Mouse (Mus musculus) forebrain, embryonic 11.5 days (tissue): ENCODE data around the gene Jup. TPM values are rescaled to one million over a fixed set of nuclear protein-coding genes. Genes with fewer than 3 reads are reported as not detected.

ENCODE experiments used
- ATAC-seq: fragments of 200-750 bp; cut with Nextera tagmentation; replicated peaks from 2 replicates; pipeline ENCODE4 v1.8.0; 2017; ENCODE audit warnings: moderate TSS enrichment; ENCODE audit not compliant: low FRiP score
- DNase-seq: peaks from one replicate; pipeline ENCODE4 v3.0.0-alpha.2; 2017; ENCODE audit warnings: low spot score
- H3K27ac ChIP-seq: fragments of 300-500 bp; sonication (generic); 2 replicates; pipeline ENCODE4 v1.5.1; 2014; ENCODE audit warnings: low read depth, low read length
- H3K27me3 ChIP-seq: fragments of 300-500 bp; sonication (generic); 2 replicates; pipeline ENCODE4 v1.6.1; 2014; ENCODE audit warnings: mild to moderate bottlenecking, low read length, mixed read lengths; ENCODE audit not compliant: control insufficient read depth, insufficient read depth
- H3K36me3 ChIP-seq: fragments of 300-500 bp; sonication (generic); 2 replicates; pipeline ENCODE4 v1.6.1; 2014; ENCODE audit warnings: mild to moderate bottlenecking, low read length, moderate library complexity, mixed read lengths; ENCODE audit not compliant: control insufficient read depth, insufficient read depth
- H3K4me1 ChIP-seq: fragments of 300-500 bp; sonication (generic); replicated peaks from 2 replicates; pipeline ENCODE4 v1.6.1; 2014; ENCODE audit warnings: low read length, mixed read lengths; ENCODE audit not compliant: control insufficient read depth, insufficient read depth
- H3K4me2 ChIP-seq: fragments of 300-500 bp; sonication (generic); 2 replicates; pipeline ENCODE4 v1.6.1; 2014; ENCODE audit warnings: low read depth, mild to moderate bottlenecking, low read length, moderate library complexity, mixed read lengths; ENCODE audit not compliant: severe bottlenecking
- H3K4me3 ChIP-seq: fragments of 300-500 bp; sonication (generic); 2 replicates; pipeline ENCODE4 v1.5.1; 2014; ENCODE audit warnings: low read depth, low read length
- H3K9ac ChIP-seq: fragments of 300-500 bp; sonication (generic); 2 replicates; pipeline ENCODE4 v1.6.1; 2014; ENCODE audit warnings: low read length
- H3K9me3 ChIP-seq: fragments of 300-500 bp; sonication (generic); 2 replicates; pipeline ENCODE4 v1.6.1; 2016; ENCODE audit warnings: low read length, mixed read lengths; ENCODE audit not compliant: control insufficient read depth
- WGBS: fragments of 180-500 bp; shearing (Covaris S2); extraction: QIAGEN DNeasy Blood & Tissue Kit; methylation state at CpG from one replicate; pipeline ENCODE4 v1.1.7; 2014; 5-methylcytosine and 5-hydroxymethylcytosine counted together
- polyA plus RNA-seq: library from polyadenylated mRNA; unstranded; fragments of >200 nt; fragmentation: Nextera tagmentation; extraction: Ambion mirVana; gene quantifications from 2 replicates; pipeline ENCODE4 v1.2.1, GENCODE M21; 2014

Jup gene
- polyA plus RNA-seq, 1 experiment from 2014 or later = 35.5 TPM

DNA sequence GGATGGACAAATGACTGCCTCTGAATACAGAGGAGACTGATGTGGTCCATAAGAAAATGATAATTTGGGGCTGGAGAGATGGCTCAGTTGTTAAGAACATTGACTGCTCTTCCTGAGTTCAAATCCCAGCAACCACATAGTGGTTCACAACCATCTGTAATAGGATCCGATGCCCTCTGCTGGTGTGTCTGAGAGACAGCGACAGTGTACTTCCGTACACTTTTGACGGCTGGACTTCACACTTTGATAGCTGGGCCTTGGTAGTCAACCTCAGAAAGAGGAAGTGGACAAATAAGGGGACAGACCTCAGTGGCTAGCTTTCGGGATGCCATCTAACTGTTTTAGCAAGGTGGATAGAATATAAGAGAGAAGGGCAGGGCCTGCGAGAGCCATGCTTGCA is 37.4 kb downstream of the Jup start:
- DNase-seq = no peak
- Histone ChIP-seq H3K9me3 (no peaks in the 10 kb centered on the region), H3K36me3 (no peaks in the 10 kb centered on the region), H3K27me3 (peaks cover 2% of the 10 kb centered on the region; the same call in 1 of the 2 replicates), H3K9ac (no peak overlapping the region), H3K27ac (no peak overlapping the region), H3K4me3 (no peak overlapping the region), H3K4me1 (no peaks in the 10 kb centered on the region; the same call in 1 of the 2 replicates), H3K4me2 (no peak overlapping the region)
- whole genome bisulfite sequencing = 74% methylated on average over 6 of the region's 6 CpGs
- no peak for ATAC-seq

DNA sequence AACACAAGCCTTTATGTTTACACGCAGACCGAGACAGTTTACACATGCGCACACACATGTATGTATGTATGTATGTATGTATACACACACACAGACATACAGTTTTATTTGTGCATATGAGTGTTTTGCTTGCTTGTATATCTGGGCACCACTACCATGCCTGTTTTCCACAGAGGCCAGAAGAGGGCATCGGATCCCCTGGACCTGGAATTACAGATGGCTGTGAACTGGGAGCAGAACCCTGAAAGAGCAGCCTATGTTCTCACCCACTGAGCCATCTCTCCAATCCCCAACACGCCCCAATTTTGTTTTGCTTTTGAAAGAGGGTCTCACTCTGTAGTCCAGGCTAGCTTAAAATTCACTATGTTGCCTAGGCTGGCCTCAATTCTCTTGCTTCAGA is 40.2 kb downstream of the Jup start:
- ATAC-seq = no peak
- no peak for DNase-seq
- Histone ChIP-seq H3K4me1 (no peaks in the 10 kb centered on the region), H3K9ac (no peak overlapping the region), H3K27me3 (peaks cover 4% of the 10 kb centered on the region; the same call in 1 of the 2 replicates), H3K4me2 (no peak overlapping the region), H3K4me3 (no peak overlapping the region), H3K36me3 (no peaks in the 10 kb centered on the region; the same call in 1 of the 2 replicates), H3K27ac (no peak overlapping the region), H3K9me3 (no peaks in the 10 kb centered on the region)
- WGBS = 53% methylated on average over 5 of the region's 5 CpGs

DNA sequence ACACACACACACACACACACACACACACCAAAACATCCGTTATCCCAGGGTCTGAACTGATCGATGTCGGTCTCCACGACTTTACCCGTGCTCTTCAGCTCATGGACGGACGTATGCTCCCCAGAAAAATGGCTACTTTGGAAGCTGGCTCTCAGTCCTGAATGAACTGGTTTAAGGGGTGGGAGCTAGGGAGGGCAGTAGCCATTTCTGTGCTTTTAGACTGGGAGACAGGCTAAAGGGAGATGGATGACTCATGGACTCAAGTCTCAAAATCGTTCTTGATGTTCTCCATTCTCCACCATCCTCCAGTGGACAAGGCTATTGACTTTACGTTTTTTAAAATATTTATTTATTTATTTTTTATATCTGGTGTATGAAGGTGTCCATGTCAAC is 40.7 kb downstream of the Jup start:
- H3K27ac ChIP-seq = no peak overlapping the region
- 15% methylated on average over 9 of the region's 9 CpGs for WGBS
- ATAC-seq (0 out of 2 replicates have a peak, but pooled peaks have one; percentile 16), DNase-seq (no peak)
- no peaks in the 10 kb centered on the region; the same call in 1 of the 2 replicates for H3K36me3 ChIP-seq
- peak overlapping the region; percentile 67 for H3K9ac ChIP-seq
- peak overlapping the region; percentile 92 for H3K4me2 ChIP-seq
- peaks cover 4% of the 10 kb centered on the region; the same call in 1 of the 2 replicates for H3K27me3 ChIP-seq
- no peaks in the 10 kb centered on the region for H3K4me1 ChIP-seq
- peak overlapping the region; percentile 62 for H3K4me3 ChIP-seq
- no peaks in the 10 kb centered on the region for H3K9me3 ChIP-seq

DNA sequence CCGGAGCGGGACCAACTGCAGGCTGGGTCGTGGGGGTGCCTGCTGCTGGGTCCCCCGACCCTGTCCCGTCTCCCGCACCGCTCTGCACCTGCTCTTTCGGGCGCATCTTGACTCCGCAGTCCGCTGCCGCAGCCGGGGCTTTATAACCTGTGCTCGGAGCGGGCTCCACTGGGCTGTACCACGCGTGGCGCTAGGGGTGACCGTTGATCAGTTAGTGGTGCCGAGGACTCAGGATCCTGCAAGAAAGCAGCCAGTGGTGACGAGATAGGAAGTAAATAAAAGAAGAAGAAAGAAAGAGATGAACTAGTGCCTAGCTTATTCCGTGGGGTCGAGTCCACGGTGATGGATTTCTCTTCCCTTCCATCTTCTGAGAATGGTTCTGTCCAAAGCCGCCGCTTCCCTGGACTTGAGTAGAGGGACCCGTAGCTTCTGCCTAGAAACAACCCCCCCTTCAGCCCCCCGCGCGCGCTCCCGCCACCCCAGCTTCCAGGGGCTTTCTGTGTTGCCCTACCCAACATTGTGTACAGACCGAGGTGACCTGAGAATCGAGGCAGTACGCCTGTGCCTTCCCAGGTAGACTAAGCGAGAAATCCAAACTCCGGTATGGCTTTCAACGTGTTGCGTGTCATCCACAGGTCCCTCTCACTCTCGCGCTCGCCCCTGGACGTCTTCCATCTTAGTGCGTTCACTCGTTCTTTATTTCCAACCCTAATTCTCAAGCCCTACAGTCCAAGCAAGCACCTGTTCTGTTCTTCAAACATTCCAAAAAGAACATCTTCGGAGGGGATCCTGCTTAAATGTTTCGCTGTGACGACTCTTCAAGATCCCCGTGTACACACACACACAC is 41.4 kb downstream of the Jup start, which contains the start of gene Hap1:
Hap1 (minus strand) TSS at position 157 of the 847 bp plus-strand sequence.
- WGBS = 1% methylated on average over 49 of the region's 49 CpGs
- H3K27ac ChIP-seq = 0 out of 2 replicates have a peak within 1 kb of the TSS, but pooled peaks have one; percentile 39
- peak; percentile 90 for DNase-seq
- peaks cover 4% of the 10 kb centered on the region; the same call in 1 of the 2 replicates for H3K27me3 ChIP-seq
- peak; percentile 75 for ATAC-seq
- no peaks in the 10 kb centered on the region for H3K9me3 ChIP-seq
- peak within 1 kb of the TSS; percentile 62 for H3K4me3 ChIP-seq
- no peaks in the 10 kb centered on the region; the same call in 1 of the 2 replicates for H3K4me1 ChIP-seq
- H3K4me2 ChIP-seq = peak within 1 kb of the TSS; percentile 92
- H3K36me3 ChIP-seq = no peaks in the 10 kb centered on the region; the same call in 1 of the 2 replicates
- H3K9ac ChIP-seq = peak within 1 kb of the TSS; percentile 67

DNA sequence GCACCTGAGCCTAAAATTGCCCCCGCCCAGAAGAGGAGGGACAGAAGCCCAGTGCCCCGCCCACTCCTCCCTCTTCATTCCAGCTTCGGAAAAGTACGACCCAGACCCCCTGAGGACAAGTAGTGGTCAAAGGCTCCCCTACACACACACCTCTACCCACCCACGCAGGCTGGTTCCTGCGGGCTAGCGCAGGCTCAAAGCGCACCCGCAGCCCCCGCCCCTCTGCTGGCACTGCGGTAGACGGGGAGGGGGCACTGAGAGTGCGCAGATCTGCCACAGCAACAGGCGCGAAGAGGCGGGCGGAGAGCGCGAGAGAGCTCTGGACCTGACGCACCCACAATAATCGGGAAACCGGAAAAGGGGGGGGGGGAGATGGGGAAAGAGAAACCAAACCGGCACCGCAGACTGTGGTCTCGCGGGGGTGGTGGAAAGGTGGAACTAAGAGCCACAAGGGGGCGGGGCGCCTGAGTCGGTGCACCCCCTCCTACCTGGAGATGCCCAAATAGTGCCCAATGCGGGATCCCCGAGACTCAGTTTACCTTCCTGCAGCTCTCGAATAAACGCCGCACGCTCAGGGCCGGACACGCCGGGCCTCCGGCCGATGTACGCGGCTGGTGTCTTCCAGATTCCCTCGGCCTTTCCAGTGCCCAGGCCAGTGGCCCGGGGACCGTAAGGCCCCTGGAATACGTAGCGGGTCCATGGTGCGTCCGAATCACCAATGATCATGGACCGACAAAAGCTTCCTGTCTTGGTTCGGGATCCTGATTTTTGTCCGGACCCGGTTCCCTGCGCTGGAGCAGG is 42.2 kb downstream of the Jup start:
- Histone ChIP-seq H3K36me3 (no peaks in the 10 kb centered on the region; the same call in 1 of the 2 replicates), H3K27ac (no peak overlapping the region), H3K4me2 (peak overlapping the region; percentile 92), H3K9ac (peak overlapping the region; percentile 67), H3K4me1 (no peaks in the 10 kb centered on the region; the same call in 1 of the 2 replicates), H3K27me3 (peaks cover 4% of the 10 kb centered on the region; the same call in 1 of the 2 replicates), H3K4me3 (peak overlapping the region; percentile 62), H3K9me3 (no peaks in the 10 kb centered on the region)
- DNase-seq (peak; percentile 77), ATAC-seq (peak; percentile 72)
- under 1% methylated on average over 54 of the region's 54 CpGs for WGBS

DNA sequence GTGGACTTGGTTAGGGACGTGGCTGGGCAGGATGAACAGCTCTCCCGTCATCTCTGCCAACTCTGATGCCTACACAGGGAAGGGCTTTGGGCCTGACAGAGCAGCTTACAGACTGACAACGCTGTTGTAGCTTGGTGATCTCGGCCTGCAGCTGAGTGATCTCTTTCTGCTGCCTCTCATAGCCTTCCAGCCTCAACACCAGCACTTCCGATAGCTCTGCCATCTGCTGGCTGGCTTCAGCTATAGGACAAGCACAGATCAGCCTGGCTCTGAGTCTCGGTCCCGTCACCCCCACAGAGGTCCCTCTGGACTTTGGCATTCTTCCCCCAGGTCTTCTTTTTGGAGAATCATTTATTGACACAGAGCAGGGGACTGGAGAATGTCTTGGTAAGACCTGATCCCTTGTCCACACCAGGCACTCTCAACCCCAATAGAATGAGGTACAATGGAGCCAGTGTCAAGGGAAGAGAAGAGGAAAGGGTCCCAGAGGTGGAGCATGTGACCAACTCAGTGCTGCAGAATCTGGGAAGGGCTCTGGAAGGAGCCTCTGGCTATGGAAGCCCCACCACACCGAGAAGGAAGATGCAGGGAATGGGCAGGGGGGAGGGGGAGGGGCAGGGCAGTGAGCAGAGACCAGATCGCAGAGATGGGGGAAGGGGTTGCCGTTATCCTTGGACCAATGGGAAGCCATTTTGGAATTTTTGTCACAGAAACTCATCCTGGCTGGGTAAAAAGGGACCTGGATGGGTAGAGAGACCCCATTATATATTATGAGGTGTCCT is 45.3 kb downstream of the Jup start:
- no peak overlapping the region for H3K4me2 ChIP-seq
- H3K36me3 ChIP-seq = no peaks in the 10 kb centered on the region; the same call in 1 of the 2 replicates
- H3K9ac ChIP-seq = no peak overlapping the region
- no peak for DNase-seq
- ATAC-seq = no peak
- no peak overlapping the region for H3K27ac ChIP-seq
- H3K4me3 ChIP-seq = no peak overlapping the region
- 40% methylated on average over 10 of the region's 10 CpGs for WGBS
- H3K9me3 ChIP-seq = no peaks in the 10 kb centered on the region
- H3K4me1 ChIP-seq = no peaks in the 10 kb centered on the region; the same call in 1 of the 2 replicates
- peaks cover 4% of the 10 kb centered on the region; the same call in 1 of the 2 replicates for H3K27me3 ChIP-seq

DNA sequence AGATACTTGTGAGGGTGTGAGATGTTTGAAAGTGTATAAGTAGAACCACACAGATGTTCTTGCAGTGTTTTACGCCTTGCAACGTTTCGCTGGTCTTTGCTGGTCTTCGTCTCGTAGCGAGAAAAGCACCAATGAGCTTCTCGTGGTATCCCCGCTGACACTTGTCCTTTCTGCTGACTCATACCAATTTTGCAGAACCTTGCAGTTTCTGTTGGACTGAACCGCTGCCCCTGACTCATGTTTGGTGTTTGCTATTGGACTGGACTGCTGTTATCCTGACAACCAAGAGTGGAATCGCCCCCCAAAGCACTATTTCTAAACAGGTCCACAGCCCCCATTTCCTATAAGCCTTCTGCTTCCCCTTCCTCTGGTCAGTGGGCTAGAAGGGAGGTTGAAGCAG is 53.3 kb downstream of the Jup start:
- no peak overlapping the region for H3K9ac ChIP-seq
- 93% methylated on average over 10 of the region's 10 CpGs for WGBS
- no peaks in the 10 kb centered on the region for H3K36me3 ChIP-seq
- DNase-seq (no peak), ATAC-seq (no peak)
- H3K4me2 ChIP-seq = no peak overlapping the region
- no peaks in the 10 kb centered on the region for H3K4me1 ChIP-seq
- no peak overlapping the region for H3K4me3 ChIP-seq
- H3K9me3 ChIP-seq = no peaks in the 10 kb centered on the region
- H3K27ac ChIP-seq = no peak overlapping the region
- H3K27me3 ChIP-seq = no peaks in the 10 kb centered on the region

DNA sequence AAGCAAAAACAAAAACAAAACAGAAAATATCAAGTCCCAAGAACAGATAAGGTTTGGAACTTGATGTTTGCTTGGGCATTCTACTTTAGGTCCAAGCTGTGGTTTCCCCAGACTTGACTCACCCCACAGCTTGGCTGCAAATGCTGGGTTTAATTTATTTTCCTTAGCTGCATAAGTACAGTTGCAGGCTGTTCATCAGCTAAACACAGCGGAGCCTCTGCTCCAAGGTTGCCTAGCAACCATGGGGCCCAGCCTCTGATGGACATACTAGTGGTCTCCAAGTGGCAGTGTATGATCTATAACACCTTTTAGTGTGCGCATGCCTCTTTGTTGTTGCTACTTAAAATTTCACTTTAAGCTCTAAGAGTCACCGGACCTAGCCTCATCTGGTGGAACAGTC is 61.8 kb downstream of the Jup start:
- Histone ChIP-seq H3K36me3 (no peaks in the 10 kb centered on the region), H3K4me3 (no peak overlapping the region), H3K27ac (peak overlapping the region; percentile 18; the same call in 1 of the 2 replicates), H3K9me3 (no peaks in the 10 kb centered on the region), H3K4me2 (no peak overlapping the region), H3K27me3 (no peaks in the 10 kb centered on the region), H3K9ac (no peak overlapping the region), H3K4me1 (0 out of 2 replicates have a peak, but pooled peaks cover 5% of the 10 kb centered on the region)
- WGBS = 73% methylated on average over 3 of the region's 3 CpGs
- ATAC-seq = no peak
- DNase-seq = no peak
